Comparison of ENCODE assay signal across 8 mouse cellular contexts in the genomic region with DNA sequence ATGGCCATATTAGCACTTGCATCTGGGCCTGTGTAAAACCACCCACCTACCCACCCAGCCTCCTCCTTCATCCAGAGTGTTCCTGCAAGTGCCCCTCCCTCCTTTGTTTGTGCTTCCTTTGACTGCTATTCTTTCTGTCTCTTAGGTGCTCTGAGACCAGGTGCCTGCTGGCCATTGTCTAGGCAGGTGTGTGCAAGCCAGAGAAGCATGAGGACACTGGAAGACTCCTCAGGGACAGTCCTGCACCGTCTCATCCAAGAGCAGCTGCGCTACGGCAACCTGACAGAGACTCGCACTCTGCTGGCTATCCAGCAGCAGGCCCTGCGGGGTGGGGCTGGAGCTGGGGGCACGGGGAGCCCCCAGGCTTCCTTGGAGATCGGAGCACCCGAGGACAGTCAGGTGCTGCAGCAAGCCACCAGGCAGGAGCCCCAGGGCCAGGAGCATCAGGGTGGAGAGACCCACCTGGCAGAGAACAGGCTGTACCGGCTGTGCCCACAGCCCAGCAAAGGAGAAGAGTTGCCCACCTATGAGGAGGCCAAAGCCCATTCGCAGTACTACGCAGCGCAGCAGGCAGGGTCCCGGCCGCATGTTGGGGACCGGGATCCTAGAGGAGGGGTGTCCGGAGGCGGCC. TPM values are rescaled to one million over a fixed set of nuclear protein-coding genes. Genes with fewer than 3 reads are reported as not detected.
DNase-seq lines count a peak whose midpoint lies in the region; ATAC-seq lines count a peak whose summit lies in the region.

No protein-coding gene starts in this region.

- peak; percentile 26 for DNase-seq in gastrocnemius, postnatal 10 days
- no peak for DNase-seq in gastrocnemius, postnatal 25 days
- DNase-seq in layer of hippocampus, postnatal 36 days = no peak
- DNase-seq in layer of hippocampus, postnatal 14 days (ENCODE audit: low spot score in 2 of 2) = no peak
- no peak for DNase-seq in gastrocnemius, adult 8-10 months (ENCODE audit: low spot score in 2 of 2)

- H3K27ac ChIP-seq in embryonic facial prominence, embryonic 13.5 days = peak overlapping the region; percentile 91
- H3K27ac ChIP-seq in intestine, embryonic 15.5 days = peak overlapping the region; percentile 39
- peak overlapping the region; percentile 55 for H3K27ac ChIP-seq in midbrain, embryonic 12.5 days (replicated peaks)

- peaks cover 78% of the 10 kb centered on the region for H3K4me1 ChIP-seq in embryonic facial prominence, embryonic 13.5 days
- peaks cover 68% of the 10 kb centered on the region for H3K4me1 ChIP-seq in intestine, embryonic 15.5 days (replicated peaks)
- H3K4me1 ChIP-seq in midbrain, embryonic 12.5 days = peaks cover 82% of the 10 kb centered on the region

- peak overlapping the region; percentile 86 for H3K4me2 ChIP-seq in embryonic facial prominence, embryonic 13.5 days
- peak overlapping the region; percentile 84 for H3K4me2 ChIP-seq in intestine, embryonic 15.5 days (replicated peaks)
- peak overlapping the region; percentile 66 for H3K4me2 ChIP-seq in midbrain, embryonic 12.5 days (replicated peaks)

- H3K36me3 ChIP-seq in embryonic facial prominence, embryonic 13.5 days = peaks cover 53% of the 10 kb centered on the region
- peaks cover 25% of the 10 kb centered on the region for H3K36me3 ChIP-seq in intestine, embryonic 15.5 days
- peaks cover 52% of the 10 kb centered on the region for H3K36me3 ChIP-seq in midbrain, embryonic 12.5 days

- no peak for ATAC-seq in embryonic facial prominence, embryonic 13.5 days (ENCODE audit: insufficient number of reproducible peaks, insufficient read depth, low FRiP score, low TSS enrichment, low read depth)
- no peak for ATAC-seq in intestine, embryonic 15.5 days
- no peak for ATAC-seq in midbrain, embryonic 12.5 days (ENCODE audit: low FRiP score, low read depth)

- 53% methylated on average over 17 of the region's 17 CpGs for WGBS in embryonic facial prominence, embryonic 13.5 days
- WGBS in intestine, embryonic 15.5 days = 50% methylated on average over 17 of the region's 17 CpGs
- WGBS in midbrain, embryonic 12.5 days = 72% methylated on average over 17 of the region's 17 CpGs

- peak overlapping the region; percentile 91 for H3K4me3 ChIP-seq in embryonic facial prominence, embryonic 13.5 days
- peak overlapping the region; percentile 71 for H3K4me3 ChIP-seq in intestine, embryonic 15.5 days (replicated peaks)
- peak overlapping the region; percentile 81 for H3K4me3 ChIP-seq in midbrain, embryonic 12.5 days

- no peaks in the 10 kb centered on the region for H3K27me3 ChIP-seq in embryonic facial prominence, embryonic 13.5 days
- H3K27me3 ChIP-seq in intestine, embryonic 15.5 days (replicated peaks) = no peaks in the 10 kb centered on the region
- H3K27me3 ChIP-seq in midbrain, embryonic 12.5 days = peaks cover 8% of the 10 kb centered on the region

- peak overlapping the region; percentile 99 for H3K9ac ChIP-seq in embryonic facial prominence, embryonic 13.5 days
- peak overlapping the region; percentile 85 for H3K9ac ChIP-seq in intestine, embryonic 15.5 days
- H3K9ac ChIP-seq in midbrain, embryonic 12.5 days (replicated peaks) = peak overlapping the region; percentile 92

- H3K9me3 ChIP-seq in embryonic facial prominence, embryonic 13.5 days = no peaks in the 10 kb centered on the region
- no peaks in the 10 kb centered on the region for H3K9me3 ChIP-seq in intestine, embryonic 15.5 days
- H3K9me3 ChIP-seq in midbrain, embryonic 12.5 days = no peaks in the 10 kb centered on the region

RNA-seq across cellular contexts. Expression of gene Amotl2, which starts 3.6 kb away (rescaled TPM):
- total RNA-seq in gastrocnemius, postnatal 10 days (2021) = 10 to 100 TPM; 32.9 to 43.7 TPM
- total RNA-seq in gastrocnemius, postnatal 25 days (2021) = 10 to 100 TPM; 13.6 to 20.3 TPM
- 54.0 and 55.8 TPM in 2 replicates for polyA plus RNA-seq in embryonic facial prominence, embryonic 13.5 days (2015; fragmentation: Nextera tagmentation; extraction: Ambion mirVana)
- 31.8 and 32.9 TPM in 2 replicates for polyA plus RNA-seq in intestine, embryonic 15.5 days (2015; fragmentation: Nextera tagmentation; extraction: Ambion mirVana)
- polyA plus RNA-seq in midbrain, embryonic 12.5 days (2016; fragmentation: Nextera tagmentation; extraction: Ambion mirVana) = 108 and 114 TPM in 2 replicates
- total RNA-seq in layer of hippocampus, postnatal 36 days (2021) = 10 to 100 TPM; 17.2 to 18.6 TPM
- total RNA-seq in layer of hippocampus, postnatal 14 days (2021) = 10 to 100 TPM; 23.3 to 25.3 TPM
- 10 to 100 TPM; 12.7 to 17.4 (median 15.0) TPM for total RNA-seq in gastrocnemius, adult 8-10 months (2022)

Comparison
In these comparisons a context has a peak if more than half of its experiments do, and no peak if none do; other contexts are left out.
1. H3K27ac ChIP-seq: peak in every context shown above with its lines; median percentile 91 in embryonic facial prominence, embryonic 13.5 days; 55 in midbrain, embryonic 12.5 days; 39 in intestine, embryonic 15.5 days.